Mouse (Mus musculus) limb, embryonic 11.5 days (tissue): ENCODE measurements around the gene 4930415L06Rik. TPM values are rescaled to one million over a fixed set of nuclear protein-coding genes. Genes with fewer than 3 reads are reported as not detected.

Experiments used
- ATAC-seq: fragments of 200-750 bp; cut with Nextera tagmentation; 2 replicates; pipeline ENCODE4 v1.8.0; 2017; ENCODE audit warnings: low read depth; ENCODE audit not compliant: insufficient number of reproducible peaks, low FRiP score, low TSS enrichment
- DNase-seq: peaks from one replicate; pipeline ENCODE4 v3.0.0-alpha.2; 2015; ENCODE audit warnings: low spot score
- H3K27ac ChIP-seq: fragments of 300-500 bp; sonication (generic); replicated peaks from 2 replicates; pipeline ENCODE4 v1.5.1; 2014; ENCODE audit warnings: low read depth, mild to moderate bottlenecking, low read length
- H3K27me3 ChIP-seq: fragments of 300-500 bp; sonication (generic); 2 replicates; pipeline ENCODE4 v1.6.1; 2014; ENCODE audit warnings: mild to moderate bottlenecking, low read length, mixed read lengths; ENCODE audit not compliant: control insufficient read depth, insufficient read depth
- H3K36me3 ChIP-seq: fragments of 300-500 bp; sonication (generic); 2 replicates; pipeline ENCODE4 v1.6.1; 2014; ENCODE audit warnings: mild to moderate bottlenecking, low read length, moderate library complexity, mixed read lengths; ENCODE audit not compliant: control insufficient read depth, insufficient read depth
- H3K4me1 ChIP-seq: fragments of 300-500 bp; sonication (generic); 2 replicates; pipeline ENCODE4 v1.6.1; 2014; ENCODE audit warnings: low read length, mixed read lengths; ENCODE audit not compliant: control insufficient read depth, insufficient read depth
- H3K4me2 ChIP-seq: fragments of 300-500 bp; sonication (generic); 2 replicates; pipeline ENCODE4 v1.6.1; 2014; ENCODE audit warnings: low read depth, mild to moderate bottlenecking, moderate library complexity; ENCODE audit not compliant: severe bottlenecking
- H3K4me3 ChIP-seq: fragments of 300-500 bp; sonication (generic); 2 replicates; pipeline ENCODE4 v1.5.1; 2014; ENCODE audit warnings: low read depth, low read length
- H3K9ac ChIP-seq: fragments of 300-500 bp; sonication (generic); 2 replicates; pipeline ENCODE4 v1.6.1; 2014; ENCODE audit warnings: mild to moderate bottlenecking, low read length
- H3K9me3 ChIP-seq: fragments of 300-500 bp; sonication (generic); 2 replicates; pipeline ENCODE4 v1.6.1; 2016; ENCODE audit warnings: low read length; ENCODE audit not compliant: control insufficient read depth
- WGBS: fragments of 180-500 bp; shearing (Covaris S2); extraction: QIAGEN DNeasy Blood & Tissue Kit; methylation state at CpG from one replicate; pipeline ENCODE4 v1.1.7; 2014; 5-methylcytosine and 5-hydroxymethylcytosine counted together
- polyA plus RNA-seq: library from polyadenylated mRNA; unstranded; fragments of >200 nt; fragmentation: Nextera tagmentation; extraction: Ambion mirVana; gene quantifications from 2 replicates; pipeline ENCODE4 v1.2.1, GENCODE M21; 2014

Gene 4930415L06Rik
- not detected in 2 replicates for polyA plus RNA-seq

- 96% methylated on average over 5 of the region's 5 CpGs for WGBS
- no peaks in the 10 kb centered on the region for H3K4me1 ChIP-seq
- DNase-seq (no peak), ATAC-seq (no peak)
- no peak within 1 kb of the TSS for H3K4me2 ChIP-seq
- no peaks in the 10 kb centered on the region for H3K27me3 ChIP-seq
- H3K27ac ChIP-seq: no peak within 1 kb of the TSS
- no peaks in the 10 kb centered on the region for H3K9me3 ChIP-seq
- no peaks in the 10 kb centered on the region for H3K36me3 ChIP-seq
- no peak within 1 kb of the TSS for H3K4me3 ChIP-seq
- H3K9ac ChIP-seq: no peak within 1 kb of the TSS
Measured at GRCm38 (mm10) chrX:89932752-89933151, at the start of gene 4930415L06Rik. Gene 4930415L06Rik, minus strand, starts transcription at chrX:89932852.

GRCm38 (mm10) chrX:89978621-89979020, 46.0 kb upstream of the 4930415L06Rik start:
- Histone ChIP-seq H3K4me3 (no peak overlapping the region), H3K27me3 (no peaks in the 10 kb centered on the region), H3K36me3 (no peaks in the 10 kb centered on the region), H3K4me1 (no peaks in the 10 kb centered on the region), H3K9me3 (no peaks in the 10 kb centered on the region), H3K4me2 (no peak overlapping the region), H3K27ac (no peak overlapping the region), H3K9ac (no peak overlapping the region)
- ATAC-seq (no peak), DNase-seq (no peak)

GRCm38 (mm10) chrX:89904871-89905270, 27.8 kb downstream of the 4930415L06Rik start:
- Histone ChIP-seq H3K4me2 (no peak overlapping the region), H3K4me3 (no peak overlapping the region), H3K36me3 (no peaks in the 10 kb centered on the region), H3K9ac (no peak overlapping the region), H3K4me1 (no peaks in the 10 kb centered on the region), H3K9me3 (no peaks in the 10 kb centered on the region), H3K27ac (no peak overlapping the region), H3K27me3 (no peaks in the 10 kb centered on the region)
- ATAC-seq: no peak
- DNase-seq: no peak
- 86% methylated on average over 1 of the region's 1 CpGs for WGBS

Other genes with a start within 250 kb of the 4930415L06Rik start
- gene 4932429P05Rik, start 180.6 kb downstream of the 4930415L06Rik start, polyA plus RNA-seq: not detected in 2 replicates